Mouse (Mus musculus) gastrocnemius, postnatal 25 days (tissue): ENCODE results near the gene Nol9. TPM values are rescaled to one million over a fixed set of nuclear protein-coding genes. Genes with fewer than 3 reads are reported as not detected.

Source experiments
- DNase-seq: peaks from one replicate; pipeline ENCODE4 v3.0.0; 2022
- long read RNA-seq, 2 experiments: library from polyadenylated mRNA; stranded (forward); transcript quantifications; one replicate each; pipeline ENCODE4 v2.0.0; 2021
- total RNA-seq, 2 experiments: library from RNA; stranded (reverse); gene quantifications; 1 replicate in 1 of 2; 2 replicates in 1 of 2; pipeline ENCODE4 v1.2.3; 2021

Nol9 gene
- total RNA-seq = 1 to 10 TPM; 9.6 TPM
- long read RNA-seq, experiment 1, partial matches to known transcripts = 1 of 9 reads
- long read RNA-seq, experiment 1, other reads (novel, unspliced or antisense) = 1 of 9 reads
- long read RNA-seq, experiment 2, transcript Nol9-201 (12 exons, 3,722 nt) = major isoform, 6 of 6 reads
- long read RNA-seq, experiment 2, partial matches to known transcripts = 0 of 6 reads
- long read RNA-seq, experiment 2, other reads (novel, unspliced or antisense) = 0 of 6 reads

DNA sequence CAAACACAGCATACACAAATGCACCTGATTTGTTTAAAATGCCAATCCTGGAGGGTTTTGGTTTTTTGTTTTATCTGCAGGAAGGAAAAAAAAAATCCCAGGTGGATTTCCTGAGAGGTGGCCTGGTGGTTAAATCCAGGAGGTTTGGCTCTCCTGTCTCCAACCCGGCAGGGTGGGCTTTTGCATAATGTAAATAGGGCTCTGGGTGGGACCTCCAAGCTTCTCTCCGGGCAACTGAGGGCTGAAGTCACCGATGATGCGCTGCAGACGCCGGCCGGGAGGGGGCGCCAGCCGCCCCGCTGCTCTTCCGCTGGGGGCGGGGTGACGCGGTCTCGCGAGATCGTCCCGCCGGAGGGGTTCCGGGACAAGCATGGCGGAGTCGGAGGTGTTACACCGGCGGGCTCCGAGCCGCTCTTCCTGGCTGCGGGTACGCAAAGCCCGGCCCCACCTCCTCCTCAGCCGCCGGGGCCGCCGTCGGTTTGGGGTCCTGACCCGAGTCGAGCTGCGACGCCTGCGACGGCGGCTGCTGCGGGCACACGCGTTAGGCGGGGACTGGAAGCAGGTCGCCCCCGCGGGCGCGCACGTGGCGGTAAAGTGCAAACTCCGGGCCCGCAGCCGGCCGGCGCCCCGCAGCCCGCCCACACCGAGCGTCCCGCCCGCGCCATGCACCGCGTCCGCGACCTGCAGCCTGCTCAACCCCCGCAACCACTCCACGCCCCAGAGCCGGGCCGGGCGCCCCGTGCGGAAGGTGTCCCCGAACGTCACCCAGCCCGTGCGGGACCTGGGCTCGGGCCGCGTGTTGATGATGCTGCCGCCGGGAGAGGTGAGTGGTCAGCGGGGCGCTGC, at the start of gene Nol9:
TSS of gene Nol9 (plus strand) at position 337 of the 846 bp plus-strand sequence.
- peak; percentile 90 for DNase-seq

DNA sequence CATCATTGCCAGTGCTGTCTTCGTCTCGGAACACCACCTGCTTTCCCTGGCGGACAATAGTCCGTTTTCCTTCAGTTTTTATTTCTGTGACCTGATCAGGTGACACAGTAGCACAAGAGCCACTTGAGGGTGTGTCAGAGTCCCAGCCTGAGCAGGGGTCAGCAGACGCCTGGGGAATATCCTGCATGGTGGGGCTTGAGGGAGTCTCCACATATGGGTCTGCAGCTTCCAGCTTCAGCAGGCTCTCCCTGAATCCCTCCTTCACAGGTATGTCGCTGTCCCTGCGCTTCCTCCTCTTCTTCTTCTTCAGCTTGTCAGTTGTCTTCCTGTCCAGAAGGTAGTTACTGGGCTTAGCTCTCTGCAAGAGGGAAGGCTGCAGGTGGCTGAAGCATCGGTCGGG, 47.0 kb upstream of the Nol9 start:
- DNase-seq = no peak

DNA sequence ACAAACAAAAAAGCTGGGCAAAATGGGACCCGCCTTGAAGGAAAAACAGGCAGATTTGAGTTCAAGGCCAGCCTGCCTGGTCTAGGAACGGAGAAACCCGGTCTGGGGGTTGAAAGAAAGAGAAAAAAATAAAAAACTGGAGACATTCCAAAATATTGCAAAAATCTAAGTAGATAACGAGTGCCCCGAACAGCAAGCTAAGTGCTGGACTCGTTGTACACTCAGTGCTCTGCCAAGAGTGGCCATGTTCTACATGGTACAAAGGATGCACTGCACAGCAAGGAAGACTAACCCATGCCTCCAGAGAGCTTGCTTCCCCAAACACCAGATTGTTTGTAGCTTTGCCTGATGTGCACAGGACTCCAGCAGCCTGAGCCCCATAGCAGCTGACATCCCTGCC, 46.1 kb upstream of the Nol9 start:
- no peak for DNase-seq

DNA sequence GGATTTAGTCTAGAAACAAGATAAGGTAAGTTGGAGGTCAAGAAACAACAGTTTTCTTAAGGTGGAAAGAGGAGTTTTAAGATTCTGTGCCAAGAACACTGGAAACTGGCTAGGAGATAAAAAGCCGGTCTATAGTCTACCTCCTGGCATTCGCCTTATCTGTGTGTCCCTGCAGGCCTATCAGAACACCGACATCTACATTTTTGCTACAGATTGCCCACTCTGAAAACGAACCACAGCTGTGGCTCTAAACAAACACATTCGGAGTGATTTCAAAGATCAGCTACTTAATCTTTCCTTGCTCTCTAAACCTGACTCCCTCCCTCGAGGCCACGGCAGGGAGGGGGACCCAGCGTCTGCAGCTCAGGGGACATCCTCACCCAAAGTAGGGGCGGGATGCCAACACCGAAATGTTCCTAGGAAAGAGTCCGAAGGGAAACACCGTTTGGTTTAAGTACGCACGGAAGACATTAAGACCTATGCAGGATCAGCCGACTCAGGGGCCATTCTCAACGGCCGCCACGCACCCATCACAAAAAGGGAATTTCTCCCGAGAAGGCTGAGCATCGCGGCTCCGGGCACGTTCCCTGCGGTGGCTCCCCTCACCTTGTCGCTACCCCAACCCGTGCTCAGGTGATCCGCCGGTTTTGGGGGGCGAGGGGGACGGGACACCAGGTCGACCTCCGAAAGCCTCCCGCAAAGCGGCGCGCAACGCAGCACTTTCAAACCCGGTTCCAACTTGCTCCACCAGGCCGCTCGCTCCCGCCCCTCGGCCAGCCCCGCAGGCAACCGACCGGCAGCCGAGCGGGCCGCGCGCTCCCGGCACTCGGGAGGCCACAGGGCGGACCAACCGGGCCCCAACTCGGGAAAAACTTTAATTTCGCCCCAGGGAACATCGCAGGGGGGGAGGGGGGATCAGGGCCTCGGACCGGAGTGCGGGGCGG, 44.6 kb upstream of the Nol9 start:
- DNase-seq = peak; percentile 47

DNA sequence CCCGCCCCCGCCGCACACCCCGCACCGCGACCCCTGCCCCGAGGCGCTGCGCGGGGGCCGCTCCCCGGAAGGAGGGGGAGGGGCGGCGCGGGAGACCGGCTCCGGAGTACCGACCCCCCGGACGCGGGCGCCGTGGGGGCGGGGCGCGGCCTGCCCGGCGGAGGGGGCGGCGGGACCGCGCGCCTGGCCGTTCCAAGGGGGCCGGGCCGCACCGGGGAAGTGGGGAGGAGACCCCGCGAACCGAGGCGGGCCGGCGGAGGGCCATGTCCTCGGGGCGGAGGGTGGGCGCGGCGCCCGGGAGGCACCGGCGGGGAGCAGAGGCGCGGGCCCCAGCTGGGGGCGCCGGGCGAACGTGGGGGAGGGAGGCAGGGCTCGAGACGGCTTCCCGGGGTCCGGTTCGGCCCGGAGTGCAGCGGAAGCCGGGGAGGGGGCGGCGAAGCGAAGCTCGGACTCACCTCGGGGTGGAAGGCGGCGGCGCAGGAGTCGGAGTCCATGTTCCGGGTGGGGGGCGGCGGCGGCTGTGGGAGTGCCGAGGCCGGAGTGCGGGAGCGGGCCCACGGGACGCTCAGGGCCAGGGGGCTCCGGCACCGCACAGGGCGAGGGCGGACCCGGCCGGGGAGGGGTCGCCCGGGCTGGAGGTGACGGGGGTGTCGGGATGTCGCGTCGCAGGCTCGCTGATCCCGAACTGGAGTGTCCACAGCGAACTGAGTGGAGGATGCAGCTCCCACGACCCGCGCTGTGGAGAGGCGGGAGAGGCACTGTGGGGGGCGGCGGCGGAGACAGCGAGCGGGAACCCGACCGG, 43.5 kb upstream of the Nol9 start:
- DNase-seq = no peak

DNA sequence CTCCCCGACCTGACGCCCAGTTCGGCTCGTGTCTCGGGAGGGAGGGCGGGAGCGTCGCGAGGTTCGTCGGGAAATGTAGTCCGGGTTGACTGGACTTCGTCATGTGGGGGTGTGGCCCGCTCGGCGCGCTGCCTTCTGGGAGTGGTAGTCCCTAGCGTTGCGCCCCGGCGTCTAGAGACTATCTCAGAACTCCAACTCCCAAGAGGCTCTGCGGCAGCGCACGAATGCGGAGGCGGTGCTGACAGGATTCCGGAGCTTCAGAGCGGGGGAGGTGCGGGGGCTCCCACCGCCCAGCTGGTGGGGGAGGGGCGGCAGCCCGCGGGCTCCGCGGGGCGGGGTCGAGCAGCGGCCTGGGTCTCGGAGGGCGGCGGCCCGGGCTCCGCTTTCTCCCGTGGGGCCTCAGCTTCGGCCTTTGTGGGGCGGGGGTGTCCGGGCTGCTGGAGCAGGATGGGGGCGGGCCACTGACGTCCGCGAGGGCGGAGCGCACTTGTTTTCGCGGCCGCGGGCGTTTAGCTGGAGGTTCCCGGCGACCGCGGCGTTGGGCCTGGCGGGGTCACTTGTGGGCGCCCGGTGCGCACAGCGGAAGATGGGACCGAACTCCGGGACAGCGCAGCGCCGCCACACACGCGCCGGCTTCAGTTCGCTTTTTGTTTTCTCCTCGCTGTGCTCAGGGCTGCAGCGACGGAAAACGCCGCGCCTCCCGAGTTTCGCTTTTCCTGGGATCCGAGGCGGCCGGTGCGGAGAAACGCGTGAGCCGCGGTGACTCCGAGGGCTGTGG, 42.8 kb upstream of the Nol9 start, which contains the start of gene Phf13:
TSS of gene Phf13 (minus strand) at position 86 of the 778 bp plus-strand sequence.
- DNase-seq = peak; percentile 99

DNA sequence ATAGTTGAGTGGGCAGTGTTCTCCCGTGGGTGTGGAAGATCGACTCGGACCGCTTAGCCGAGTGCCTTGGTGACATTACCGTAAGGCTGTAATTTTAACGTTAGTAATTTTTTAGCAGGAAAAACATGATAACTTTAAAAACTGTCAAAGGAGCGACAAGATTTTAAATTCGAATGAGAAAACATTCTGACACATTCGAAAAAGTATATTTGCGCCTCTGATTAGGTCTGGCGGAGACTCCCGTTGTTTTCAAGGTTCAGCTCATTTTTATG, 42.2 kb upstream of the Nol9 start:
- DNase-seq = no peak

DNA sequence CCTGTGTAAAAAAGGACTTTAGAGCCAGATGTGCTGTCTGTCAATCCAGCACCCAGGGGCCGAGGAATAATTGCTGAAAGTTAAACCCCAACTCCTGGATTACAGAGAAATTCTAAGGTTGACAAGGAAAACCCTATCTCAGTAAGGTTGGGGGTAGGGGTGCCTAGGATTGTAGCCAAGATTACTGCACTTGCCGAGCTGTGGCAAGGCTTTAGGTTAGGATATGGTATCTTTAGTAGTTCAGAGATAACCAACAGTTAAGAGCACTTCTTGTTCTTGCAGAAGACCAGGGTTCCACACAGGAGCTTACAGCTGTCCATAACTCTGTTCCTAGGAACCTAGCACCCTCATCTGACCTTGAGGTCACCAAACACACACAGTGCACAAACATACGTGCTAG, 41.4 kb upstream of the Nol9 start:
- DNase-seq = no peak

DNA sequence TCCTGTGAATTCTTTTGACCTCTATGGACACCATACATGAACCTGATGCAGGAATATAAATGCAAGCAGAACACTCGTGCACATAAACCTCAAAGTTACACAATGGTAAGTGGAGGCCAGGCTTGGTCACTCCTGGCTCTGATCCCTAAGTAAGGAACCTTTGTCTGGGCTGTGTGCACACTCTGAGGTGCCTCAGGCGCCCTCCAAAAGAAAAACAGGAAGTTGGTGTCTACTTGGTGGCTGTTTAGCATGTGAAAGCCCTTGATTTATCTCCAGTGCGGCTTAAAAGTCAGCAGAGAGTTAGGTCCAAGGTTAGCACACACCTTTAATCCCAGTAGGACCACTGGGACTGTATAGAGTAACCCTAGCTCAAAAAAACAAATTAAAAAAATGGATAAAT, 39.6 kb upstream of the Nol9 start:
- DNase-seq = no peak

DNA sequence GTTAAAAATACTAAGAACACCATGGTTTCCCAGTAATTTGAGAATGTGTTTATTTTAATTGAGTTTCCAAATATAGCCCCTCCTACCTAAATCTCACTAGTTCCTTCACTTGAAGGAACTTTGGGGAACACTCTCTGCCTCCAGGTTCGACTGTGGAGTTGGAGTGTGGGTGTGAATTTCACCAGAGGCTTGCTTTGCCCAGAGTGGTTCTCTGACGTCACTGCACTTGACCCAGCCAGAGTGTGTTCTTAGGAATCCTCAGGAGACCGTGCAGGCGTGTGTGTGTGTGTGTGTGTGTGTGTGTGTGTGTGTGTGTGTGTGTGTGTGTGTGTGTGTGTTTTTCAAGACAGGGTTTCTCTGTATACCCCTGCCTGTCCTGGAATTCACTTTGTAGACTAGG, 38.2 kb upstream of the Nol9 start:
- no peak for DNase-seq

DNA sequence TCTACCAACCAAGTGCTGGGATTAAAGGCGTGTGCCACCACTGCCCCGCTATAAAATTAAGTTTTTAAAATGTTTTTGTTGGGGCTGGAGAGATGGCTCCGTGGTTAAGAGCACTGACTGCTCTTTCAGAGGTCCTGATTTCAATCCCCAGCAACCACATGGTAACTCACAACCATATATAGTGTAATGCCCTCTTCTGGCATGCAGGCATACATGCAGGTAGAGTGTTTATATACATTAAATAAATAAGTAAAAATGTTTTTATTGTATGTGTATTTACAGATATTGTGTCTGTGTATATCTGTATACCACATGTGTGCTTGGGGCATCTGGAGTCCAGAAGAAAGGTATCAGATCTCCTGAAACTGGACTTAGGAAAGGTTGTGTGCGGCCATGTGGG, 37.8 kb upstream of the Nol9 start:
- no peak for DNase-seq

DNA sequence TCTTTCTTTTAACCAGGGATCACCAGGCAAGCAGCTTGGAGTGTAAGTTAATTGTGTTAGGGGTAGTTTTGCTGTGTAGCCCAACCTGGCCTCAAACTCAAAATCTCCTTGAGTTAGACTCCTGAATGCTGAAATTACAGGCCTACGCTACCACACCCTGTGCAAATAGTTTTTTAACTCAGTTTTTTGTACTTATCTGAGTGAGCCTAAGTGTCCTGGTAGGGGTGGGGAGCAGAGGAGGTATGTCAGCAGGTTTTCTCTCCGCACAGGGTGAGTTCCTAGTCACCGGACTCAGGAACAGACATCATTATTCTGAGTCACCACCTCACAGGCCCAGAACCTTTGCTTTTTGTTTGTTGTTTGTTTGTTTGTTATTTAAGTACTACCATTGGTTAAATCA, 37.1 kb upstream of the Nol9 start:
- no peak for DNase-seq

DNA sequence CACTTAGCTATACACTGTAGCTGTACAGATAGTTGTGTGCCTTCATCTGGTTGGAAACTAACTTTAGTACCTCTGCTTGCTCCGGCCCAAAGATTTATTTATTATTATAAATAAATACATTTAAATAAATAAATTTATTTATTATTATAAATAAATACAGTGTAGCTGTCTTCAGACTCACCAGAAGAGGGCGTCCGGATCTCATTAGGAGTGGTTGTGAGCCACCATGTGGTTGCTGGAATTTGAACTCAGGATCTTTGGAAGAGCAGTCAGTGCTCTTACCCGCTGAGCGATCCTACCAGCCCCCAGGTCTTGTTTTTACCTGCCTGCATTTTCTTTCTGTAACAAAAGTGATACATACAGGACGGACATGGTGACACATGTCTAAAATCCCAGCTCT, 33.0 kb upstream of the Nol9 start:
- no peak for DNase-seq

DNA sequence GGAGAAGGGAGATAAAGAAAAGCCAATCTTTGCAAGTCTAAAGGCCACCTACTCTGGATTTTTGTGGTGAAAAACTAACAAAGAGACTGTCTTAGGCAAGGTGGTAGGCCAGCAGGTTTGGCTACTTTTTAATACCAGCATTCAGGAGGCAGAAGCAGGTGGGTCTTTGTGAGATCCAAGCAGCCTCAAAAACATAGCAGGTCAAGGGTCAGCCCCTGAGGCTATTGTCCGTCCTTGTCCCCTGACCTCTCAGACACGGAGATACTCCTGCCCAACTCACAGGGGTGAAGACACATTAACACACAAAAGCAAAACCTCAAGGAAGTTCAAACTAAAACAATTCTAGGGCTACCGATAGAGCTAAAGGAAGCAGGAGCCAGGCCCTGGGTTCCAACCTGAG, 32.3 kb upstream of the Nol9 start:
- no peak for DNase-seq

DNA sequence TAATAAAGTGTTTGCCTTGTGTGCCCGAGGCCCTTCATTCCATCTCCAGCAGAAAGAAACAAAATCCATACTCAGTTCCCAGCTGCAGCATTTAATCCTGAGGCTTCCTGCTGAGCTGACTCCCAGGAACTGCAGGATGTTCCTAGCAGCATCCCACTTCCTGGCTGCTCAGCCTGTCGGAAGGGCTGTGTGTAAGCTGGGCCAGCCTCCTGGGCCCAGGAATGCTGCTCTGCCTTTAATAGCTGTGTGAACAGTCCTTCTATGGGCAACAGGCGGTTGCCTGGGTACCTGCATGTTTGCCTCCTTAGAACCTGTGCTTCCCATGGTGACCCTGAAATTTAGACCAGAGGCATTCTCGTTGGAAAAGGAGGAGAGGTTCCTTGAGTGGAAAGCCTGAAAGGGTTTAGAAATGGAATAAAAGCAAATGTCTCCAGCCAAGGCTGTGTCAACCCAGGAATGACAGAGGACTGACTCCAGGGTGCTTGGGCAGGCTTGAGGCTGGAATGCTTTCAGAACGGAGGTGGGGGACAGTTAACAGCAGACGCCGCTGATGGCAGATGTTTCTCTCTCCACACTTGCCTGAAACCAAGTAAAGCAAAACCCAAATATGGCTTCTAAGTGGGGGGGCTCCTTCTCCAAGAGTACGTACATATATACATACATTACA, 31.5 kb upstream of the Nol9 start:
- DNase-seq = no peak

DNA sequence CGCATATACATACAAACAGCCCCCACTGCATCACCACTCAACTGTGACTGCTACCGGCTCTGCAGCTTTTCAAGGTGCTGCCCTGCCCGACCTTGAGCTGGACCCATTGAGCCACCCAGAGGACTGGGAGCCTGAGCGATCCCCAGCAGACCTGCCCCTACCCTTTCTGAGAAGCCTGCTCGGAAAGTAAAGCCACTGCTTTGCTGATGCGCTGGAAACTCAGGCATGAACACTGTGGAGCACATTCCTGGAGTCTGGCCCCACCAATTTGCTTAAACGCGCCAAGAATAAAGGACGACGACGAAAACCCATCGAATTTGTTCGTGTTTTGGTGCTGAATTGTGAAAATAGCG, 31.0 kb upstream of the Nol9 start:
- DNase-seq = no peak

DNA sequence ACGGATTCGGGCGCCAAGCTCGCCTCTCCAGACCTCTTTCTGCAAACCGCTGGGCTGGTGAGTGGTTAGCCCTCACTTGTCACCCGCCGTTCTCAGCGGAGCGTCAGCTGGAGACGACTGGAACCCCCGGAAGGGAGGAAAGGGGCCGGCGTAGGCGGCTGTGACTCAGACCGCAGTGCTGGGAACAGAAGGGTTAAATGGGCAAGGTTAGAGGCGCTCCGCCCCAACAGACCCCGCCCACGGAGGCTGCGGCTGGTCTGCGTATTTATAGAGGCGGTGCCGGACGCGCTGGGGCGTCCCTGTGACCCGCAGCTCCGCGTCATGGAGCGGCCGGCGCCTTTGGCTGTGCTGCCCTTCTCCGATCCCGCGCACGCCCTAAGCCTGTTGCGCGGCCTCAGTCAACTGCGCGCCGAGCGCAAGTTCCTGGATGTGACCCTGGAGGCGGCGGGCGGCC, 30.5 kb upstream of the Nol9 start, which contains the start of gene Klhl21:
TSS of gene Klhl21 (plus strand) at position 182 of the 454 bp plus-strand sequence.
- peak; percentile 95 for DNase-seq

DNA sequence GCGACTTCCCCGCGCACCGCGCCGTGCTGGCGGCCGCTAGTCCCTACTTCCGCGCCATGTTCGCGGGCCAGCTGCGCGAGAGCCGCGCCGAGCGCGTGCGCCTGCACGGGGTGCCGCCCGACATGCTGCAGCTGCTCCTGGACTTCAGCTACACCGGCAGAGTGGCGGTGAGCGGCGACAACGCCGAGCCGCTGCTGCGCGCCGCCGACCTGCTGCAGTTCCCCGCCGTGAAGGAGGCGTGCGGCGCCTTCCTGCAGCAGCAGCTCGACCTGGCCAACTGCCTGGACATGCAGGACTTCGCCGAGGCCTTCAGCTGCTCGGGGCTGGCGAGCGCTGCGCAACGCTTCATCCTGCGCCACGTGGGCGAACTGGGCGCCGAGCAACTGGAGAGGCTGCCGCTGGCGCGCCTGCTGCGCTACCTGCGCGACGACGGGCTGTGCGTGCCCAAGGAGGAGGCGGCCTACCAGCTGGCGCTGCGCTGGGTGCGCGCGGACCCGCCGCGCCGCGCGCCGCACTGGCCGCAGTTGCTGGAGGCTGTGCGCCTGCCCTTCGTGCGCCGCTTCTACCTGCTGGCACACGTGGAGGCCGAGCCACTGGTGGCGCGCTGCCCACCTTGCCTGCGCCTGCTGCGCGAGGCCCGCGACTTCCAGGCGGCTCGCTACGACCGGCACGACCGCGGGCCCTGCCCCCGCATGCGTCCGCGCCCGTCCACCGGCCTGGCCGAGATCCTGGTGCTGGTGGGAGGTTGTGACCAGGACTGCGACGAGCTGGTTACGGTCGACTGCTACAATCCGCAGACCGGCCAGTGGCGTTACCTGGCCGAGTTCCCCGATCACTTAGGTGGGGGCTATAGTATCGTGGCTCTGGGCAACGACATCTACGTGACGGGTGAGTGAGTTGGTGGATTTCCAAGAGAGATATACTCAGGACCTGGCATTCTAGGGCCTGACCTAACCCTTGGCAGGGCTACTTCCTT, 29.8 kb upstream of the Nol9 start:
- peak; percentile 83 for DNase-seq

DNA sequence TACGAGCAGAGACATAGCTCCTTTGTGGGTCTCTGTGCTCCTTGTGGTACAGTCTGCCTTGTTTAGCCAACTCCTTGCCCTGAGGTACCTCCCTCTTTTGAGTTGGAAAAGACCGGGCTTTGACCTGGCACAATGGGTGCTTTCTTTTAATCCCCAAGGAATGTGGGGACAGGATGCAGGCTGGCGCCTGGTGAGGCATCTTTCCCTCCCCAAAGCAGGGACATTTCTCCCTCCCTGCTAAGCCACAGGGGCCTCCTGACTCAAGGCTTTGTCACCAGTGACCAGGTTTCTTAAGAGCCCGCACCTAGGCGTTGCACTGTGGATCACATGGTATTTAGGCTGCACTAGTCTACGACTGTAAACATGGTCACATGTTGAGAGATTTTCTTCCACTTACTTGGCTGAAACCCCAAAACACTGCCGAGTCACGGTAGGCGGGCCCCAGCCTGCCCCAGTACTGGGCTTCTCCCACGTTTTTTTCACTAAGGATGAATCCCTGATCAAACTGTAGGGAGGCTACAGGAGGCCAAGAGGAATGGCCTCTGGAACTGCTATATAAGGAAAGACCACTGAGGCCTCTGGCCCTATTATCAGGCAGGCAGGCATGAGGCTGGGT, 28.9 kb upstream of the Nol9 start:
- DNase-seq = peak; percentile 73
